Mouse (Mus musculus): ENCODE results near the gene Trip13.

The Trip13 gene

GRCm38 (mm10) chr13:73937321-73938176 lies at the start of gene Trip13, which contains the start of gene Brd9:
Gene Trip13 (minus strand): TSS chr13:73937784.
Gene Brd9 (plus strand): TSS chr13:73937811.
- DNase-seq (ENCODE audit: low read depth, low spot score) = peak; percentile 90

DNA sequence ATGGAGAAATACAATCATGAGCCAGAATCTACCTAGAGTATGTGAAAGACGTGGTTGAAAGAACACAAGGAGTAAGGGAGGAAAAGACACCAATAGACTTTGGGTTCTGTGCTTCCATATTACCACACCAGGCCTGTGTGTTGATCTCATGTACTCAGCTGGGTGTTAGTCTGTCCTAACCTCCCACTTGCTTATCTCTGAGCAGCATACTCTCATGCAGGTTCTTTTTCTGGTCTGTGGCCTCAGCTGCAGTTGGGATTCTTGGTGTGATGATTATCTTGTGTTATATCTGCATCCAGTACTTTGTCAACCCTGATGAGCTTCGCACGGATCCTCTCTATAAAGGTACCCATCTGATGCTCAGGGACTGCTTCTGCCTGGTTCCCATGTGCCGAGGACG lies 39.4 kb upstream of the Trip13 start:
- no peak for DNase-seq (ENCODE audit: low read depth, low spot score)

GRCm38 (mm10) chr13:73974523-73974922 lies 36.9 kb upstream of the Trip13 start:
- DNase-seq (ENCODE audit: low read depth, low spot score) = no peak

GRCm38 (mm10) chr13:73970545-73971448 lies 33.2 kb upstream of the Trip13 start:
- peak; percentile 70 for DNase-seq (ENCODE audit: low read depth, low spot score)

DNA sequence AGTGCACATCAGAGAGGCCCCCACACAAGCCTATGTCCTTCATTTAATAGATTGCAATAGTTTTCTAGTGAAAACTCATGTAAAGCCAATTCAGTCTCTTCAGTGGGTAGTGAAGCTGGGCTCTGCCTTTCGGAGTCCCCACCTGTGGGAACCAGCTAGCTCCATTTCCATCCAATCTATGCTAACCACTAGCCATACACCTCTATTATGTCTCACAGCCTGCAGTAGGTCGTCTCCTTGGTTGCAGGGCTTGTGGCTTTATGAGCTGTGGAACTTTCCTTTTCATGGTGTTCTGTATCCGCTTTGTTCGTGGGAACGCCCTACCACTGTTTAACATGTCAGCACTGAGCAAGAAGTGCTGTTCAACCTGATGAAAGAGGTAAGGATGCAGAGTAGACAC lies 26.0 kb upstream of the Trip13 start, which contains the start of gene Zdhhc11:
Gene Zdhhc11, plus strand, starts transcription at position 301 of the 400 bp plus-strand sequence.
- DNase-seq (ENCODE audit: low read depth, low spot score) = no peak

DNA sequence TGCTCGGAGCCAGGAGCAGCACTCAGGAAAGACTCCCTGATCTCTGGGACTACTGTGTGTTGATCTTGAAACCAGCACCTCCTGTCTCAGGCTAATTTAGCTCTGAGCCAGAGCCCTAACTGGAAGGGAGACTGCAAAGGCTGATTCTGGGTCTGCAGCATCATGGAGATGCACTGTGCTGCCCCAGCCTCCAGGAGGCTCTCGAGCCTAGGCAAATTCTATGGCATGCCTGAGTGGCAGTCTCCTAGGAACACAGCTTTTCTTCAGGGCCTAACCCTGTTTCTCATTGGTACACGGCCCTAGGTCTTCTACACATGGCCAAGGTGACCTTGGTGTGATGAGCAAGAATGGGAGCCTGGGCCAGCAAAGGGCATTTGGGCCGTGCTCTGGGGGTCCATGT lies 23.6 kb upstream of the Trip13 start:
- peak; percentile 15 for DNase-seq (ENCODE audit: low read depth, low spot score)

GRCm38 (mm10) chr13:73960117-73960652 lies 22.6 kb upstream of the Trip13 start:
- DNase-seq (ENCODE audit: low read depth, low spot score) = no peak

- no peak for DNase-seq (ENCODE audit: low read depth, low spot score)
Measured at GRCm38 (mm10) chr13:73955531-73955930, 17.9 kb upstream of the Trip13 start.

DNA sequence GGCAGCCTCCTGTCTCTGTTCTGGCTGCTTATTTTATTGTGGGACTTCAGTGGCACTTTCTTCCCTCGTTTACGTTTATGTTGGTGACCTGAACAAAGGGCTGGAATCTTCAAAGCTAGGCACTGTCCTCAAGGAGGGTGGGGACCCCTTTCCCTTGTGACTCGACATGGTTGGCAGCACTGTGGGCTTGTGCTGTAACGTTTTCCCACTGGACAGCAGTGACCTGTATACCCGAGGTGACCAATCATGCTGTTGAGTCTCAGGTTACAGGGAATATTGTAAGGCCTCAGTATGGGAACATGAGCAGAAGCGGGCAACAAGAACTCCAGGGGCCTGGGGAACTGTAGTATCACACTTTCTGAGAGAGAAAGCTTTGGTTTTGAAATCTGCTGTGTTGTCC lies 17.1 kb upstream of the Trip13 start:
- DNase-seq (ENCODE audit: low read depth, low spot score) = no peak

DNA sequence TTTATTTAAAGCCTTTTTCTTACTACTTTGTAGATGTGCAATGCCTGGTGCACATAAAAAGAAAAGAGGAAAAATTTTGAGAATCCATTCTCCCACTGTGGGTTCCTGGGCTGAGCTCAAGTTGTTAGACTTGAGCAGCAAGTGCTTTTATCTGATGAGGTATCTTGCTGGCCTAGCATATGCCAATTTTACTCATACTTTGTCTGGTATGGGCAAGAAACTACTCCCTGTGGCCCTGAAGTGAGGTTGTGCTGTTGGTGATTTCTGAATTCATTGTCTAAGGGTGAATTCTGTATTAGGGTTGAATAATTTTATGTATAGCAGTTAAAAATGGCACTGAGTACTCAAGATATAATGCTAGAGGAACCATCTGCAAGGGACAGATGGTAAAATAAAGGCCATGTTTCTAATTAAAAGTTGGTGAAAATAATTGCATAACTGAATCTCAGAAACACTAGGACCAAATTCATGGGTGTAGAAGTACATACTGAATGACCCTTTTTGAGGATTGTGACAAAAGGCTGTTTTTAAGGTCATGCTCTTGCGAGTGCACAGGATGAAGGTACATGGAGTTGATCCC lies 16.1 kb upstream of the Trip13 start:
- DNase-seq (ENCODE audit: low read depth, low spot score) = no peak

DNA sequence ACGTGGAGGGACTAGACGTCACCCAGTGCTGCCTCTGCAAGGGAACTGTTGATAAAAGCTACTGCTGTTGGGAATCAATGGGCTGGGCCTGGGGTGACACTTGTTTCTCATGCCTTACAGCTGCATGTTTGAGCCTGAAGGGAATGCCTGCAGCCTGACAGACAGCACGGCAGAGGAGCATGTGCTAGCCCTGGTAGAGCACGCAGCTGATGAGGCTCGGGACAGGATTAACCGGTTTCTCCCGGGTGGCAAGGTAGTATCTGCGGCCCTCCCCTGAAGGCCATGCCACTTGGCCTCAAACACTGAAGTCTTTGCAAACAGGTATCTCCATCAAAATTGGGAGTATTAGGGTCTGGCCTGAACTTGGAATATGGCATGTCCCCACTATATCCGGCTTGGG lies 7.0 kb upstream of the Trip13 start:
- no peak for DNase-seq (ENCODE audit: low read depth, low spot score)

DNA sequence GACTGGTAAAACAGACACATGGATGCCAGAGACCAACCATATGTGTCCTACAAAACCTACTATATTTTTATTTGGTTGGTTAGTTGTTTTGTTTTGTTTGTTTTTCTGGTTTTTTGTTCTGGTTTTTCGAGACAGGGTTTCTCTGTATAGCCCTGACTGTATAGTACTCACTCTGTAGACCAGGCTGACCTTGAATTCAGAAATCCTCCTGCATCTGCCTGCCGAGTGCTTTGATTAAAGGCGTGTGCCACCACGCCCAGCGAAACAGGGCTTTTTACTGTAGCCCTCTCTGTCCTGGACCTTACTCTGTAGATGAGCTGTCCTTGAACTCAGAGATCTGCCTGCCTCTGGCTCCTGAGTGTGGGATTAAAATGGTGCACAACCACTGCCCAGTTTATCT lies 1.5 kb upstream of the Trip13 start:
- DNase-seq (ENCODE audit: low read depth, low spot score) = no peak

DNA sequence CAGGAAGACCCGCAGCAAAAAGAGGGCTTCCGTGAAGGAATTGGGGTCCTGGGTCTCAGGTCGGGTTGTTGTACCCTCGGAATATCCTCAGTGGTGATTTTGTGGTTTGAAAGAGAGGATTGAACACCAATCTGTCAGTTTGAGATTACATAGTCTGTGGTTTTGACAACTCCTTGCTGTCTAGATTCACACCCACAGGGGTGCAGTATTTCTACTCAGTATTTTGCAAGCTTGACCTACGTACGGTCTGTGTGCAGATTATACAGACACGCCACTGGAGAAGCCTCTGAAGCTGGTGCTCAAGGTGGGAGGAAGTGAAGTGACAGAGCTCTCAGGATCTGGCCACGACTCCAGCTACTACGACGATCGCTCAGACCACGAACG lies 585 bp upstream of the Trip13 start:
- DNase-seq (ENCODE audit: low read depth, low spot score) = no peak

DNA sequence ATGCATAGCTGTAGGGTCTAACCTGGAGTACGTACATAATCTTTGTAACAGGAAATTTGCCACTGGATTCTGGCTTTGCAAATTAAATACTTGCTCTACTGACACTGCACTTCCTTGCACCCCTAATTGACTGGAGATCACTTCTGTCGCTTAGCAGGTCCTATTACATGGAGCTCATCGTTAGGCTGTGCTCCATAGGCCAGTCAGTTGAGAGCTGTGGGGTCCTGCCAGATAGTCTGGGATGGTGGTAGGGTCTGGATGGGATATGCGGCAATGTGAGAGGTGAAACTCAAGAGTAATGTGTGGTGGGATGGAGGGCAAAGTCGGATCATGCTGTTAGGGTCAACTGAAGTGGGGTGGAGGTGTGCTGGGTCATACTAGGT lies 655 bp downstream of the Trip13 start:
- DNase-seq (ENCODE audit: low read depth, low spot score) = no peak

GRCm38 (mm10) chr13:73932201-73932600 lies 5.4 kb downstream of the Trip13 start:
- DNase-seq (ENCODE audit: low read depth, low spot score) = no peak

- no peak for DNase-seq (ENCODE audit: low read depth, low spot score)
Measured at GRCm38 (mm10) chr13:73913066-73913465, 24.5 kb downstream of the Trip13 start.

- DNase-seq (ENCODE audit: low read depth, low spot score) = peak; percentile 47
Measured at GRCm38 (mm10) chr13:73907683-73908412, 29.7 kb downstream of the Trip13 start.

- no peak for DNase-seq (ENCODE audit: low read depth, low spot score)
Measured at GRCm38 (mm10) chr13:73907136-73907535, 30.4 kb downstream of the Trip13 start.

GRCm38 (mm10) chr13:73897561-73897960 lies 40.0 kb downstream of the Trip13 start:
- DNase-seq (ENCODE audit: low read depth, low spot score) = no peak

GRCm38 (mm10) chr13:73892493-73893178 lies 44.9 kb downstream of the Trip13 start:
- DNase-seq (ENCODE audit: low read depth, low spot score) = no peak

Data from ES-CJ7 (cell line).